Mouse (Mus musculus) lung, adult 2 months (tissue): ENCODE data around the gene Gm14226. TPM values are rescaled to one million over a fixed set of nuclear protein-coding genes. Genes with fewer than 3 reads are reported as not detected.
"Not testable (repeated sequence)": the region's sequence is repeated elsewhere in the genome, so short reads cannot be mapped to it uniquely, and the experiment has no call there.

Experiments
- DNase-seq: peaks from one replicate; pipeline ENCODE4 v3.0.0; 2022
- H3K4me1 ChIP-seq: fragments of 200-500 bp; 2 replicates; pipeline ENCODE4 v1.6.1; 2011; ENCODE audit warnings: low read length; ENCODE audit not compliant: control insufficient read depth, insufficient read depth
- H3K4me3 ChIP-seq: fragments of 200-500 bp; replicated peaks from 2 replicates; pipeline ENCODE3; 2011; ENCODE audit warnings: low read depth, mild to moderate bottlenecking, control low read depth, low read length; ENCODE audit errors: extremely low read depth
- CTCF ChIP-seq: fragments of 200-500 bp; IDR thresholded peaks from 2 replicates; pipeline ENCODE4 v1.5.1; 2011; ENCODE audit warnings: mild to moderate bottlenecking, low read length, control low read depth; ENCODE audit not compliant: insufficient read depth
- POLR2A ChIP-seq: fragments of 200-500 bp; IDR thresholded peaks from 2 replicates; pipeline ENCODE4 v1.6.1; 2011; ENCODE audit warnings: low read depth, mild to moderate bottlenecking, control low read depth, low read length, borderline replicate concordance; ENCODE audit errors: extremely low read depth
- WGBS: fragments of 180-500 bp; shearing (Covaris S2); methylation state at CpG from one replicate; pipeline ENCODE4 v1.1.7; 2018; 5-methylcytosine and 5-hydroxymethylcytosine counted together
- polyA plus RNA-seq: library from polyadenylated mRNA; depleted of rRNA; stranded (reverse); fragments of >200 nt; gene quantifications from 2 replicates; pipeline ENCODE4 v1.2.3, GENCODE M21; 2012

The Gm14226 gene
- polyA plus RNA-seq, 1 experiment: 0.05 TPM

GRCm38 (mm10) chr2:155045075-155045474, 27.0 kb downstream of the Gm14226 start:
- WGBS: 70% methylated on average over 3 of the region's 3 CpGs
- no peak for DNase-seq

GRCm38 (mm10) chr2:155046803-155047202, 28.7 kb downstream of the Gm14226 start:
- 78% methylated on average over 2 of the region's 2 CpGs for WGBS
- H3K4me3 ChIP-seq: no peak overlapping the region
- DNase-seq: no peak
- peaks cover 5% of the 10 kb centered on the region for H3K4me1 ChIP-seq
- TF ChIP-seq CTCF (no peak), POLR2A (no peak)

More at GRCm38 (mm10) chr2:155045075-155045474, 27.0 kb downstream of the Gm14226 start:
- H3K4me3 ChIP-seq: no peak overlapping the region
- peaks cover 2% of the 10 kb centered on the region; the same call in 1 of the 2 replicates for H3K4me1 ChIP-seq
- no peak for TF ChIP-seq CTCF
- TF ChIP-seq POLR2A: no peak

- TF ChIP-seq CTCF (no peak), POLR2A (no peak)
- WGBS: 63% methylated on average over 7 of the region's 7 CpGs
- DNase-seq: no peak
- Histone ChIP-seq H3K4me1 (peaks cover 5% of the 10 kb centered on the region), H3K4me3 (no peak overlapping the region)
Observed at GRCm38 (mm10) chr2:155047452-155048178, 29.5 kb downstream of the Gm14226 start.

- Histone ChIP-seq H3K4me1 (peaks cover 5% of the 10 kb centered on the region), H3K4me3 (peak overlapping the region; percentile 73)
- no peak for DNase-seq
- 6% methylated on average over 5 of the region's 5 CpGs for WGBS
- no peak for TF ChIP-seq CTCF
- TF ChIP-seq POLR2A: no peak
Observed at GRCm38 (mm10) chr2:155050108-155050503, 32.0 kb downstream of the Gm14226 start.

GRCm38 (mm10) chr2:155050504-155051236, 32.6 kb downstream of the Gm14226 start:
- Histone ChIP-seq H3K4me1 (peaks cover 5% of the 10 kb centered on the region), H3K4me3 (peak overlapping the region; percentile 73)
- DNase-seq: peak; percentile 93
- under 1% methylated on average over 45 of the region's 45 CpGs for WGBS
- no peak for TF ChIP-seq CTCF
- peak; percentile 98 for TF ChIP-seq POLR2A

GRCm38 (mm10) chr2:155051622-155052351, 33.7 kb downstream of the Gm14226 start:
- no peak for DNase-seq
- H3K4me3 ChIP-seq: no peak overlapping the region
- TF ChIP-seq CTCF (no peak), POLR2A (no peak)
- WGBS: 14% methylated on average over 9 of the region's 9 CpGs
- peaks cover 5% of the 10 kb centered on the region for H3K4me1 ChIP-seq

GRCm38 (mm10) chr2:155052681-155053080, 34.6 kb downstream of the Gm14226 start:
- no peak for DNase-seq
- TF ChIP-seq CTCF (no peak), POLR2A (no peak)
- 75% methylated on average over 2 of the region's 2 CpGs for WGBS
- Histone ChIP-seq H3K4me1 (peaks cover 5% of the 10 kb centered on the region), H3K4me3 (no peak overlapping the region)

- 80% methylated on average over 8 of the region's 8 CpGs for WGBS
- not testable (repeated sequence) for DNase-seq, H3K4me3 ChIP-seq, H3K4me1 ChIP-seq
Observed at GRCm38 (mm10) chr2:155053512-155053911, 35.4 kb downstream of the Gm14226 start.

GRCm38 (mm10) chr2:155054672-155055071, 36.6 kb downstream of the Gm14226 start:
- H3K4me3 ChIP-seq: no peak overlapping the region
- peaks cover 5% of the 10 kb centered on the region for H3K4me1 ChIP-seq
- no peak for DNase-seq
- 92% methylated on average over 3 of the region's 3 CpGs for WGBS
- TF ChIP-seq CTCF: no peak
- TF ChIP-seq POLR2A: no peak
